Mouse (Mus musculus) liver, embryonic 16.5 days (tissue): Measurements from ENCODE around the gene Swsap1. TPM values are rescaled to one million over a fixed set of nuclear protein-coding genes. Genes with fewer than 3 reads are reported as not detected.
A peak's percentile ranks its signal among the peaks of the same experiment; 100 is the strongest.

Source experiments
- ATAC-seq: fragments of 200-750 bp; cut with Nextera tagmentation; 2 replicates; pipeline ENCODE4 v1.8.0; 2017; ENCODE audit warnings: low read depth, mild to moderate bottlenecking, moderate number of reproducible peaks, moderate library complexity
- H3K27ac ChIP-seq: fragments of 300-500 bp; sonication (generic); 2 replicates; pipeline ENCODE4 v1.5.1; 2014; ENCODE audit warnings: mild to moderate bottlenecking, low read length
- H3K27me3 ChIP-seq: fragments of 300-500 bp; sonication (generic); 2 replicates; pipeline ENCODE4 v1.6.1; 2014; ENCODE audit warnings: low read depth, low read length, mixed read lengths; ENCODE audit not compliant: control insufficient read depth, insufficient read depth
- H3K36me3 ChIP-seq: fragments of 300-500 bp; sonication (generic); 2 replicates; pipeline ENCODE4 v1.6.1; 2014; ENCODE audit warnings: mild to moderate bottlenecking; ENCODE audit not compliant: control insufficient read depth, insufficient read depth
- H3K4me1 ChIP-seq: fragments of 300-500 bp; sonication (generic); 2 replicates; pipeline ENCODE4 v1.6.1; 2014; ENCODE audit warnings: low read depth, low read length, mixed read lengths; ENCODE audit not compliant: control insufficient read depth
- H3K4me2 ChIP-seq: fragments of 300-500 bp; sonication (generic); 2 replicates; pipeline ENCODE4 v1.6.1; 2014; ENCODE audit warnings: low read depth, low read length, mixed read lengths
- H3K4me3 ChIP-seq: fragments of 300-500 bp; sonication (generic); 2 replicates; pipeline ENCODE4 v1.5.1; 2014; ENCODE audit warnings: low read depth, mild to moderate bottlenecking, low read length
- H3K9ac ChIP-seq: fragments of 300-500 bp; sonication (generic); 2 replicates; pipeline ENCODE4 v1.6.1; 2014; ENCODE audit warnings: low read depth, low read length
- H3K9me3 ChIP-seq: fragments of 300-500 bp; sonication (generic); replicated peaks from 2 replicates; pipeline ENCODE4 v1.6.1; 2016; ENCODE audit warnings: low read length; ENCODE audit not compliant: control insufficient read depth
- WGBS: fragments of 180-500 bp; shearing (Covaris S2); extraction: QIAGEN DNeasy Blood & Tissue Kit; methylation state at CpG from one replicate; pipeline ENCODE4 v1.1.7; 2014; ENCODE audit not compliant: insufficient replicate concordance; 5-methylcytosine and 5-hydroxymethylcytosine counted together
- polyA plus RNA-seq: library from polyadenylated mRNA; unstranded; fragments of >200 nt; fragmentation: Nextera tagmentation; extraction: Ambion mirVana; gene quantifications from 2 replicates; pipeline ENCODE4 v1.2.1, GENCODE M21; 2015

Swsap1 gene
- polyA plus RNA-seq, 1 experiment from 2014 or later = 2.1 TPM

- 6% methylated on average over 8 of the region's 8 CpGs for WGBS
- Histone ChIP-seq H3K4me2 (peak within 1 kb of the TSS; percentile 80), H3K9ac (peak within 1 kb of the TSS; percentile 74), H3K27me3 (peaks cover 7% of the 10 kb centered on the region; the same call in 1 of the 2 replicates), H3K4me1 (peaks cover 36% of the 10 kb centered on the region), H3K36me3 (peaks cover 33% of the 10 kb centered on the region), H3K9me3 (no peaks in the 10 kb centered on the region), H3K27ac (peak within 1 kb of the TSS; percentile 97), H3K4me3 (peak within 1 kb of the TSS; percentile 68)
- peak; percentile 73 for ATAC-seq
These were observed 7.9 kb downstream of the Swsap1 start, which contains the start of gene Epor for GRCm38 (mm10) chr9:21963417-21963816. TSS of gene Epor (minus strand) at chr9:21963506.

GRCm38 (mm10) chr9:21968883-21969282 lies 13.3 kb downstream of the Swsap1 start:
- WGBS = 24% methylated on average over 6 of the region's 6 CpGs

GRCm38 (mm10) chr9:21969304-21969703 lies 13.7 kb downstream of the Swsap1 start:
- no peaks in the 10 kb centered on the region for H3K27me3 ChIP-seq
- no peaks in the 10 kb centered on the region for H3K9me3 ChIP-seq
- no peak overlapping the region for H3K4me2 ChIP-seq
- WGBS = 75% methylated on average over 4 of the region's 4 CpGs
- H3K4me3 ChIP-seq = no peak overlapping the region
- H3K4me1 ChIP-seq = peaks cover under 1% of the 10 kb centered on the region
- H3K36me3 ChIP-seq = no peaks in the 10 kb centered on the region
- H3K9ac ChIP-seq = no peak overlapping the region
- no peak overlapping the region for H3K27ac ChIP-seq
- ATAC-seq = no peak

More at GRCm38 (mm10) chr9:21968883-21969282, 13.3 kb downstream of the Swsap1 start:
- no peak overlapping the region for H3K4me2 ChIP-seq
- H3K36me3 ChIP-seq = no peaks in the 10 kb centered on the region
- ATAC-seq = no peak
- no peak overlapping the region for H3K4me3 ChIP-seq
- no peak overlapping the region for H3K27ac ChIP-seq
- H3K9ac ChIP-seq = no peak overlapping the region
- no peaks in the 10 kb centered on the region for H3K27me3 ChIP-seq
- no peaks in the 10 kb centered on the region for H3K9me3 ChIP-seq
- H3K4me1 ChIP-seq = peaks cover 5% of the 10 kb centered on the region

- peaks cover 7% of the 10 kb centered on the region for H3K27me3 ChIP-seq
- H3K4me3 ChIP-seq = no peak overlapping the region
- WGBS = 78% methylated on average over 10 of the region's 10 CpGs
- no peak overlapping the region for H3K27ac ChIP-seq
- no peak overlapping the region for H3K9ac ChIP-seq
- no peaks in the 10 kb centered on the region; the same call in 1 of the 2 replicates for H3K4me1 ChIP-seq
- no peaks in the 10 kb centered on the region for H3K36me3 ChIP-seq
- H3K9me3 ChIP-seq = no peaks in the 10 kb centered on the region
- ATAC-seq = no peak
- H3K4me2 ChIP-seq = no peak overlapping the region
These were observed 21.1 kb downstream of the Swsap1 start for GRCm38 (mm10) chr9:21976626-21977175.

GRCm38 (mm10) chr9:21977331-21977730 lies 21.8 kb downstream of the Swsap1 start:
- Histone ChIP-seq H3K9ac (no peak overlapping the region), H3K9me3 (no peaks in the 10 kb centered on the region), H3K4me3 (no peak overlapping the region), H3K36me3 (no peaks in the 10 kb centered on the region), H3K4me1 (no peaks in the 10 kb centered on the region; the same call in 1 of the 2 replicates), H3K4me2 (no peak overlapping the region), H3K27ac (no peak overlapping the region), H3K27me3 (peaks cover 7% of the 10 kb centered on the region)
- 74% methylated on average over 5 of the region's 5 CpGs for WGBS
- no peak for ATAC-seq

GRCm38 (mm10) chr9:21977972-21978371 lies 22.4 kb downstream of the Swsap1 start:
- 13% methylated on average over 2 of the region's 2 CpGs for WGBS
- no peak overlapping the region for H3K27ac ChIP-seq
- H3K9ac ChIP-seq = no peak overlapping the region
- H3K4me1 ChIP-seq = no peaks in the 10 kb centered on the region; the same call in 1 of the 2 replicates
- H3K36me3 ChIP-seq = no peaks in the 10 kb centered on the region
- peaks cover 7% of the 10 kb centered on the region for H3K27me3 ChIP-seq
- H3K4me3 ChIP-seq = no peak overlapping the region
- no peak overlapping the region for H3K4me2 ChIP-seq
- no peaks in the 10 kb centered on the region for H3K9me3 ChIP-seq
- ATAC-seq = no peak

- H3K4me3 ChIP-seq = no peak overlapping the region
- H3K4me1 ChIP-seq = no peaks in the 10 kb centered on the region; the same call in 1 of the 2 replicates
- WGBS = 77% methylated on average over 4 of the region's 4 CpGs
- no peak for ATAC-seq
- no peak overlapping the region for H3K9ac ChIP-seq
- H3K27ac ChIP-seq = no peak overlapping the region
- H3K27me3 ChIP-seq = peaks cover 11% of the 10 kb centered on the region
- no peaks in the 10 kb centered on the region for H3K36me3 ChIP-seq
- H3K4me2 ChIP-seq = no peak overlapping the region
- no peaks in the 10 kb centered on the region for H3K9me3 ChIP-seq
These were observed 23.0 kb downstream of the Swsap1 start for GRCm38 (mm10) chr9:21978398-21979128.

- Histone ChIP-seq H3K27me3 (peaks cover 57% of the 10 kb centered on the region), H3K4me1 (no peaks in the 10 kb centered on the region; the same call in 1 of the 2 replicates)
- 32% methylated on average over 3 of the region's 3 CpGs for WGBS
These were observed 28.4 kb downstream of the Swsap1 start for GRCm38 (mm10) chr9:21983911-21984310.

More at GRCm38 (mm10) chr9:21983911-21984310, 28.4 kb downstream of the Swsap1 start:
- Histone ChIP-seq H3K36me3 (no peaks in the 10 kb centered on the region), H3K27ac (no peak overlapping the region), H3K9me3 (no peaks in the 10 kb centered on the region), H3K9ac (no peak overlapping the region), H3K4me2 (no peak overlapping the region), H3K4me3 (no peak overlapping the region)
- no peak for ATAC-seq
